Mouse (Mus musculus): ENCODE measurements around the gene Trappc5. TPM values are rescaled to one million over a fixed set of nuclear protein-coding genes. Genes with fewer than 3 reads are reported as not detected.

Trappc5 gene
- total RNA-seq, 1 experiment from 2014 or later = 48.3 TPM

GRCm38 (mm10) chr8:3665507-3665906, 10.6 kb upstream of the Trappc5 start, which contains the start of gene Mcemp1:
Gene Mcemp1, plus strand, starts transcription at chr8:3665754.
- ATAC-seq (replicated peaks in 1 of 2; ENCODE audit: insufficient read depth in 1 of 2, low FRiP score in 2 of 2, low TSS enrichment in 1 of 2, low read depth in 1 of 2, poor library complexity in 2 of 2, severe bottlenecking in 2 of 2) = peak in 1 of 2 experiments; percentile 29; a peak in 1 of 4 replicates

GRCm38 (mm10) chr8:3670388-3670787, 5.7 kb upstream of the Trappc5 start:
- ATAC-seq (replicated peaks in 1 of 2; ENCODE audit: insufficient read depth in 1 of 2, low FRiP score in 2 of 2, low TSS enrichment in 1 of 2, low read depth in 1 of 2, poor library complexity in 2 of 2, severe bottlenecking in 2 of 2) = peak in 1 of 2 experiments; percentile 39; a peak in 1 of 4 replicates

DNA sequence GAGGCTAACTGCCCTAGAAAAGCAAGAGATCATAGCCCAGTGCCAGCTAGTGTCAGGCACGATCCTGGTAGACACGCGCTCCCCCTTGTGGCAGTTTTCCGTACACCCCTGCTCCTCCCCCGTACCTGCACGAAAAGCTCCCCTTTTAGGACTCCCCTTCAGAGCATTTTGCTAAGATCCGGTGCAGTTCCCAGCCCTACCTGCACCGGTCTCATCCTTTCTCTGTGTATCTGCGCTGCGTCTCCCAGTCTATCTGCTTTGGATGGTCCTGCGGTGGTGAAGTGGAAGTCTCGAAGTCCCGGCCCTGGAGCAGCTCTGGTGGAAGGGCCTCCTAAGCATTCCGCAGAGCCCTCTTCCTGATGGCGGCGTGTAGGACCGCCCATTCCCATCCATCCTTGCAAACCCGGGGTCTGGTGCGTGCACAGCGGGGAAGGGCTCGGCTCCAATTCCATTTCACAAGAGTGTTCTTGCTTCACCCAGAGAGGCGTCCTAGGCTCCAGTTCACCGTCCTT, 4.1 kb upstream of the Trappc5 start, which contains the start of gene Fcor:
Gene Fcor, minus strand, starts transcription at position 383 of the 512 bp plus-strand sequence.
- peak; percentile 68 to 74 for ATAC-seq (replicated peaks in 1 of 2; ENCODE audit: insufficient read depth in 1 of 2, low FRiP score in 2 of 2, low TSS enrichment in 1 of 2, low read depth in 1 of 2, poor library complexity in 2 of 2, severe bottlenecking in 2 of 2)

- ATAC-seq (replicated peaks in 1 of 2; ENCODE audit: insufficient read depth in 1 of 2, low FRiP score in 2 of 2, low TSS enrichment in 1 of 2, low read depth in 1 of 2, poor library complexity in 2 of 2, severe bottlenecking in 2 of 2) = no peak
These were observed 1.4 kb upstream of the Trappc5 start for GRCm38 (mm10) chr8:3674671-3675070.

- ATAC-seq (replicated peaks in 1 of 2; ENCODE audit: insufficient read depth in 1 of 2, low FRiP score in 2 of 2, low TSS enrichment in 1 of 2, low read depth in 1 of 2, poor library complexity in 2 of 2, severe bottlenecking in 2 of 2) = peak; percentile 21 to 58; a peak in 3 of 4 replicates
These were observed 987 bp downstream of the Trappc5 start for GRCm38 (mm10) chr8:3676993-3677579.

DNA sequence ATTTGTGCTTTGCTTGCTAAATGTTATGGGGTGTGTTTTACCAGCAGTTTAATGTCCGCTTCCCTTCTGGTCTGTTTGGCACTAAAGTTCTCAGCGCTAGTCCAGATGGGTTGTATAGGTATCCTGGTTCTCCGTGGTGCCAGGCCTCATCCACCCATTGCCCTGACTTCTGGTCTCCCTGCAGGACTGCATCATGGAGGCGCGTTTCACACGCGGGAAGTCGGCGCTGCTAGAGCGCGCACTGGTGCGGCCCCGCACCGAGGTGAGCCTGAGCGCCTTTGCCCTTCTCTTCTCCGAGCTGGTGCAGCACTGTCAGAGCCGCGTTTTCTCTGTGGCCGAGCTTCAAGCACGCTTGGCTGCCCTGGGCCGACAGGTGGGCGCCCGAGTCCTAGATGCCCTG, 2.7 kb downstream of the Trappc5 start:
- ATAC-seq (replicated peaks in 1 of 2; ENCODE audit: insufficient read depth in 1 of 2, low FRiP score in 2 of 2, low TSS enrichment in 1 of 2, low read depth in 1 of 2, poor library complexity in 2 of 2, severe bottlenecking in 2 of 2) = no peak

DNA sequence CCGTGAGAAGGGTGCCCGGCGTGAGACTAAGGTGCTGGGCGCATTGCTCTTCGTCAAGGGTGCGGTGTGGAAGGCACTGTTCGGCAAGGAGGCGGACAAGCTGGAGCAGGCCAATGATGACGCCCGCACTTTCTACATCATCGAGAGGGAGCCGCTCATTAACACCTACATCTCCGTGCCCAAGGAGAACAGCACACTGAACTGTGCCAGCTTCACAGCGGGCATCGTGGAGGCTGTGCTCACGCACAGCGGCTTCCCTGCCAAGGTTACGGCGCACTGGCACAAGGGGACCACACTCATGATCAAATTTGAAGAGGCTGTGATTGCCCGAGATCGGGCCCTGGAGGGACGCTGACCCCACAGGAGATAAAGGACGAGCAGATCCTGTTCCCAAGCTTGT, 3.1 kb downstream of the Trappc5 start:
- ATAC-seq (replicated peaks in 1 of 2; ENCODE audit: insufficient read depth in 1 of 2, low FRiP score in 2 of 2, low TSS enrichment in 1 of 2, low read depth in 1 of 2, poor library complexity in 2 of 2, severe bottlenecking in 2 of 2) = no peak

DNA sequence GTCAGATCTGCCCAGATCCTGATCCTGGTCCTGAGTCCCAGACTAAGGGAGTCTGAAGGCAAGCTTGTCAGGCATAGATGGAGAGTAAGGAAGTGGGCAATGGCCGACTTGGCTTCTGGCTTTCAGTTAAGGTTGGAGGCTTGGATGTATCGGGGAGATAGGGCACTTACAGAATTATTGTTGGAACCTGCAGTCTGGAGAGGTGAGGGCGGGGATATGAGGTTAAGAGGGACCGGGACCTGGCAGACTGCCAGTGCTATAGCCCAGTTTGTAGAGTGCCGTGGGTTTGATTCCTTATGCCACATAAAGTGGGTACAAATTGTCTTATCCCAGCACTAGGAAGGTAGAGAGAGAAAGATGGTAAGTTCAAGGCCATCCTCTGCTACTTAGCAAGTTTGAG, 3.6 kb downstream of the Trappc5 start:
- ATAC-seq (replicated peaks in 1 of 2; ENCODE audit: insufficient read depth in 1 of 2, low FRiP score in 2 of 2, low TSS enrichment in 1 of 2, low read depth in 1 of 2, poor library complexity in 2 of 2, severe bottlenecking in 2 of 2) = no peak

- ATAC-seq (replicated peaks in 1 of 2; ENCODE audit: insufficient read depth in 1 of 2, low FRiP score in 2 of 2, low TSS enrichment in 1 of 2, low read depth in 1 of 2, poor library complexity in 2 of 2, severe bottlenecking in 2 of 2) = no peak
These were observed 6.3 kb downstream of the Trappc5 start for GRCm38 (mm10) chr8:3682435-3682834.

DNA sequence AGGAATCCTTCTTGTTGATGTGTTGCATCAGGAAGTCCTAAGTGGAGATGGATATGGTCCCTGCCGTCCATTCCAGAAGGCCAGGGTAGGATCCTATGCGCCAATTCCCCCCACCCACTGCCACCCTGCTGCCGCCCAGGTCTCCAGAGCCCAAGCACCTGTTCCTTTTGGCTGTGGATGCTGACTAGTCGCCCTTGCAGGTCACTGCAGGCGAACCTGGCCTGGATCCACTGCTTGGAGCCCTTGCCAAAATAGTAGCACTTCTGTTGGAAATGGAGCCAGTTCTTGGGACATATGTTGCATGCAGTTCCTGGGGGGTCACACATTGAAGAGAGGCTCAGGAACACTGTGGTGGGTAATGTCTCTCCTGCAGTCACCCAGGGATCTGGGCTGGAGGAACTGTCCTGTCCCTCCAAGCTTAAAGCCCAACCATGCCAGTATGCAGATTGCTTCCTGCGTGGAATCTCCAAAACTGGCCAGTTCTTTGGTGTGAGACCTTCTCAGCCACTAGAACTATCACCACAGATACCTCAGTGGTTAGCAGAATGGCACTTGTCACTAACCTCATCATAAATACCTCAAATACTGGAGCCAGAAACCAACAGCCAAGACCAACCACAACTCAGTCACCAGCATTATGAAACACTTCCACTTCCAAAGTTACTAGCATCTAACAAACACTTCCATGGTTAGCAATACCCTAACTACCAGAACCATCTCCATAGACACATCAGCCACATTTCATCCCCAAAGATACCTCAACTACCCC, 7.5 kb downstream of the Trappc5 start:
- ATAC-seq (replicated peaks in 1 of 2; ENCODE audit: insufficient read depth in 1 of 2, low FRiP score in 2 of 2, low TSS enrichment in 1 of 2, low read depth in 1 of 2, poor library complexity in 2 of 2, severe bottlenecking in 2 of 2) = no peak; a peak in 2 of 4 replicates

GRCm38 (mm10) chr8:3684530-3684929, 8.4 kb downstream of the Trappc5 start:
- ATAC-seq (replicated peaks in 1 of 2; ENCODE audit: insufficient read depth in 1 of 2, low FRiP score in 2 of 2, low TSS enrichment in 1 of 2, low read depth in 1 of 2, poor library complexity in 2 of 2, severe bottlenecking in 2 of 2) = no peak

DNA sequence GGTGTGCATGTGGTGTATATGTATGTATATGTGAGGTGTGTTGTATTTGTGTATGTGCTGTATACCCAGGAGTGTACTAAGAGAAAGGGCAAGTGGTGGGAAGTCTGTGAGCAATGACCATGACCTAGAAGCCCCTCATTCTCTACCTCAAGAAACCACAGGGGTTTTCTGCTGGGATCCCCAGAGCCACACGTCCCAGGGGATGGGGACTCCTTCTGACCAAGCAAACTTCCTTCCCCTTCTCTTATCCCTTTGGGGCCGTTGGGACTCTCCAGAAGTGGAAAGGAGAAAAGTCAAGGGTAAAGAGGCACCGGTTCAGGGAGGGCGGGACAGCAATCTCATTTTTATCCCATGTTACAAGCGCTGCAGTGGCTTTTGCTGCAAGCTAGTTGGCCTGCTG, 9.3 kb downstream of the Trappc5 start:
- no peak for ATAC-seq (replicated peaks in 1 of 2; ENCODE audit: insufficient read depth in 1 of 2, low FRiP score in 2 of 2, low TSS enrichment in 1 of 2, low read depth in 1 of 2, poor library complexity in 2 of 2, severe bottlenecking in 2 of 2)

DNA sequence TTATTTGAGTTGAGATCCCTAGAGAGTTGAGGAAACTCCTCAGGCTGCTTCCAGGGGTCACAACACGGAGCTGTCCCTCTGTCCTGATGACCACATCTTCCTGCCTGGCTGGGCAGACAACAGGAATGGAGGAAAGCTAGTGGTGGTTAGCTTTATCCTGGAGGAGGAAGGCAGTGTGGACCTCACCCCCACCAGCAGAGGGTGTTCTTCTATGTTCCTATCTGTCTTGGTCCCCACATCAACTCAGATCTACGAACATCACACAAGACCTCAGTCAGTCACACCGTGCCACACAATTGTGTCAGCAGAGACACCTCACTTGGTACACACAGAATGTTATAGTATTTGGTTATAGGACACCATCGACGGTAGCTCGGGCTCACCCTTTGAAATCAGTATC, 11.4 kb downstream of the Trappc5 start:
- ATAC-seq (replicated peaks in 1 of 2; ENCODE audit: insufficient read depth in 1 of 2, low FRiP score in 2 of 2, low TSS enrichment in 1 of 2, low read depth in 1 of 2, poor library complexity in 2 of 2, severe bottlenecking in 2 of 2) = peak in 1 of 2 experiments; percentile 62; a peak in 1 of 4 replicates

GRCm38 (mm10) chr8:3690774-3691173, 14.7 kb downstream of the Trappc5 start:
- ATAC-seq (replicated peaks in 1 of 2; ENCODE audit: insufficient read depth in 1 of 2, low FRiP score in 2 of 2, low TSS enrichment in 1 of 2, low read depth in 1 of 2, poor library complexity in 2 of 2, severe bottlenecking in 2 of 2) = no peak

DNA sequence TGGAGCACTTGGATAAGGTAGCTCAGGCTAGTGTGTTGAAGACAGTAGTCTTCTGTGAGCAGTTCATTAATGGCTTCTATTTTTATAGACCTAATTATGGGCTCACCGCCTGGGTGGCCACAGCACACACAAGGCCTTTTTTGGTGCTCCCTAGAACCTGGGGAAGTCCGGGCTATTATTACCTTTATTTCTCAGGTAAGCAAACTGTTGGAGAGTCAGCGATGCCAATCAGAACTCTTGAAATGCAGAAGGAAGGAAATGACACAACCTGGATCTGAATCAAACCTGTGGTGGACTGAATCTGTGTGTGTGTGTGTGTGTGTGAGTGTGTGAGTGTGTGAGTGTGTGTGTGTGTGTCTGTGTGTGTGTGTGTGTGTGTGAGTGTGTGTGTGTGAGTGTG, 18.0 kb downstream of the Trappc5 start, which contains the start of gene Fcer2a:
Gene Fcer2a, minus strand, starts transcription at position 55 of the 400 bp plus-strand sequence.
- no peak for ATAC-seq (replicated peaks in 1 of 2; ENCODE audit: insufficient read depth in 1 of 2, low FRiP score in 2 of 2, low TSS enrichment in 1 of 2, low read depth in 1 of 2, poor library complexity in 2 of 2, severe bottlenecking in 2 of 2)

DNA sequence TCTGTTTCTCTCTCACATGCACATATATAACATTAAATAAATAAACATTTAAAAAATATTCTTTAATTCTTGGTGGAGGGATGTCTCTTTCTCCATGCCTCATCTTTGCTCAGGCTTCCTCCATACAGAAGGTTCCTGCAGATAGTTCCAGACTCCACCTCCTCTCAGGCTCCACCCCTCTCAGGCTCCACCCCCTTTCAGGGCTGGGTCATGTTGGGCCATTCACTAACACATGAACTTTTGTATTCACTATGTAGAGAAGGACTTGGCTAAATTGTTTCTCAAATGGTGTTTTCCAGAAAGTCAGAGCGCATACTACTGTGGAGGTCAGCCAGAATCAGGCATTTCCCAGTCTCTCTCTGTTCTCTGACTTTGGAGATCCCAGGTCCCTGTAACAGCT, 25.4 kb downstream of the Trappc5 start:
- peak; percentile 42 to 45; a peak in 1 of 4 replicates for ATAC-seq (replicated peaks in 1 of 2; ENCODE audit: insufficient read depth in 1 of 2, low FRiP score in 2 of 2, low TSS enrichment in 1 of 2, low read depth in 1 of 2, poor library complexity in 2 of 2, severe bottlenecking in 2 of 2)

DNA sequence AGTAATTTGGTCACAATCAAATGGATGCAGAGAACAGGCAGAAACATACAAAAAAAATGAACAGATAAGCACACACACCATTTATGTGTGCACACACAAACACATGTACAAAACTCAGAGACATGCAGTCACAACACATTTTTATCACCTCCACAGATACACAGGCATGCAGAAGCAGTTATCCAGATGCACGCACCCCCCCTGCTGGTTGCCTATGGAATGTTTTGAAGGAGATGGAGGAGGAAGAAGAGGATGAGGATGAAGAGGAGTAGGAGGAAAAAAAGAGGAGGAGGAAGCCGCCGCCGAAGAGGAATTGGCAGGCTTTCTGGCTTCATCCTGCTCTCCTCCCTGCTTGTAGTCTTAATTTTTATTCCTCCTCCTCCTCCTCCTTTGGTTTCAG, 29.6 kb downstream of the Trappc5 start:
- ATAC-seq (replicated peaks in 1 of 2; ENCODE audit: insufficient read depth in 1 of 2, low FRiP score in 2 of 2, low TSS enrichment in 1 of 2, low read depth in 1 of 2, poor library complexity in 2 of 2, severe bottlenecking in 2 of 2) = peak in 1 of 2 experiments; percentile 43; a peak in 1 of 4 replicates

GRCm38 (mm10) chr8:3707611-3708010, 31.5 kb downstream of the Trappc5 start:
- ATAC-seq (replicated peaks in 1 of 2; ENCODE audit: insufficient read depth in 1 of 2, low FRiP score in 2 of 2, low TSS enrichment in 1 of 2, low read depth in 1 of 2, poor library complexity in 2 of 2, severe bottlenecking in 2 of 2) = no peak
